Mouse (Mus musculus): Measurements from ENCODE around the gene Aptx. TPM values are rescaled to one million over a fixed set of nuclear protein-coding genes. Genes with fewer than 3 reads are reported as not detected.

Aptx gene
- polyA plus RNA-seq, 1 experiment from 2014 or later = 57.9 TPM

GRCm38 (mm10) chr4:40701796-40702195, 1.2 kb downstream of the Aptx start:
- peaks cover 6% of the 10 kb centered on the region; the same call in 1 of the 2 replicates for H3K36me3 ChIP-seq
- no peaks in the 10 kb centered on the region for H3K27me3 ChIP-seq (replicated peaks)
- ATAC-seq (ENCODE audit: low FRiP score, low read depth) = no peak
- H3K4me2 ChIP-seq (replicated peaks) = peak overlapping the region; percentile 79
- 85% methylated on average over 3 of the region's 3 CpGs for WGBS
- peaks cover 21% of the 10 kb centered on the region for H3K4me1 ChIP-seq
- no peak overlapping the region for H3K27ac ChIP-seq
- H3K9me3 ChIP-seq = no peaks in the 10 kb centered on the region
- H3K9ac ChIP-seq = no peak overlapping the region; the same call in 1 of the 2 replicates
- peak overlapping the region; percentile 63 for H3K4me3 ChIP-seq

DNA sequence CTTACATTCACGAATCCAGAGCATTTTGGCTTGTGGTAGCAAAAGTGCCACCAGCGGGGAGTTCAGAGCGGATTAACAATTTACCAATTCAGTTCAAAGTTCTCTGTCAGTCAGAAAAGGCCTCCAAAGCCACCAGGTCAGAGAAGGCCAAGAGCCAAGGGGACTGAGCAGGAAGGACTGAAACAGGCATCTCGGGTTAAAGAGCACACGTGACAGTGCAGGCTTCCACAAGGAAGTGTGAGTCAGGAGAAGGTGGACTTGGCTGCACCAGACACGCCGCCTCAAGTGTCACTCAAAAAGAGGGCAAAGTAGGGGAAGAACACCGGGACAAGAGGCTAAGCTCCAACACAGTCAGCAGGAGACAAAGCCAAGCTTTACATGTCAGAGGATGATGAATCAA, 2.8 kb downstream of the Aptx start:
- Histone ChIP-seq H3K9ac (no peak overlapping the region), H3K27ac (no peak overlapping the region), H3K4me2 (replicated peaks) (no peak overlapping the region), H3K4me1 (peaks cover 21% of the 10 kb centered on the region), H3K36me3 (peaks cover 19% of the 10 kb centered on the region), H3K27me3 (replicated peaks) (no peaks in the 10 kb centered on the region), H3K9me3 (no peaks in the 10 kb centered on the region), H3K4me3 (no peak overlapping the region)
- ATAC-seq (ENCODE audit: low FRiP score, low read depth) = no peak
- WGBS = 87% methylated on average over 8 of the region's 8 CpGs

GRCm38 (mm10) chr4:40697059-40697458, 5.9 kb downstream of the Aptx start:
- no peaks in the 10 kb centered on the region for H3K27me3 ChIP-seq (replicated peaks)
- peaks cover 10% of the 10 kb centered on the region for H3K4me1 ChIP-seq
- H3K4me3 ChIP-seq = no peak overlapping the region
- H3K9me3 ChIP-seq = no peaks in the 10 kb centered on the region
- WGBS = 83% methylated on average over 7 of the region's 7 CpGs
- H3K9ac ChIP-seq = no peak overlapping the region
- no peak for ATAC-seq (ENCODE audit: low FRiP score, low read depth)
- H3K4me2 ChIP-seq (replicated peaks) = no peak overlapping the region
- H3K36me3 ChIP-seq = peaks cover 46% of the 10 kb centered on the region
- no peak overlapping the region for H3K27ac ChIP-seq

- Histone ChIP-seq H3K36me3 (peaks cover 72% of the 10 kb centered on the region), H3K27me3 (replicated peaks) (no peaks in the 10 kb centered on the region)
- 88% methylated on average over 11 of the region's 11 CpGs for WGBS
Observed at GRCm38 (mm10) chr4:40691100-40691499, 11.9 kb downstream of the Aptx start.

GRCm38 (mm10) chr4:40683306-40683705, 19.7 kb downstream of the Aptx start:
- 93% methylated on average over 2 of the region's 2 CpGs for WGBS
- H3K36me3 ChIP-seq = peaks cover 21% of the 10 kb centered on the region
- no peaks in the 10 kb centered on the region for H3K27me3 ChIP-seq (replicated peaks)
- no peak overlapping the region for H3K27ac ChIP-seq
- no peak overlapping the region for H3K9ac ChIP-seq
- H3K9me3 ChIP-seq = no peaks in the 10 kb centered on the region
- no peak overlapping the region for H3K4me3 ChIP-seq
- no peak for ATAC-seq (ENCODE audit: low FRiP score, low read depth)
- H3K4me1 ChIP-seq = no peaks in the 10 kb centered on the region
- H3K4me2 ChIP-seq (replicated peaks) = no peak overlapping the region

More at GRCm38 (mm10) chr4:40691100-40691499, 11.9 kb downstream of the Aptx start:
- H3K9me3 ChIP-seq = no peaks in the 10 kb centered on the region
- H3K4me1 ChIP-seq = no peaks in the 10 kb centered on the region
- no peak overlapping the region for H3K4me2 ChIP-seq (replicated peaks)
- no peak overlapping the region for H3K9ac ChIP-seq
- no peak overlapping the region for H3K4me3 ChIP-seq
- no peak overlapping the region for H3K27ac ChIP-seq
- ATAC-seq (ENCODE audit: low FRiP score, low read depth) = no peak

GRCm38 (mm10) chr4:40682359-40682758, 20.6 kb downstream of the Aptx start:
- ATAC-seq (ENCODE audit: low FRiP score, low read depth) = 0 out of 2 replicates have a peak, but pooled peaks have one; percentile 3

GRCm38 (mm10) chr4:40681908-40682307, 21.1 kb downstream of the Aptx start:
- H3K9ac ChIP-seq = no peak overlapping the region
- H3K4me1 ChIP-seq = no peaks in the 10 kb centered on the region
- no peaks in the 10 kb centered on the region for H3K27me3 ChIP-seq (replicated peaks)
- H3K4me2 ChIP-seq (replicated peaks) = no peak overlapping the region
- WGBS = 24% methylated on average over 3 of the region's 3 CpGs
- no peaks in the 10 kb centered on the region for H3K9me3 ChIP-seq
- ATAC-seq (ENCODE audit: low FRiP score, low read depth) = peak; percentile 19; the same call in 1 of the 2 replicates
- peaks cover 12% of the 10 kb centered on the region for H3K36me3 ChIP-seq
- H3K4me3 ChIP-seq = no peak overlapping the region
- H3K27ac ChIP-seq = no peak overlapping the region

More at GRCm38 (mm10) chr4:40682359-40682758, 20.6 kb downstream of the Aptx start:
- H3K4me3 ChIP-seq = no peak overlapping the region
- H3K4me2 ChIP-seq (replicated peaks) = no peak overlapping the region
- H3K9ac ChIP-seq = no peak overlapping the region
- H3K27me3 ChIP-seq (replicated peaks) = no peaks in the 10 kb centered on the region
- H3K36me3 ChIP-seq = peaks cover 15% of the 10 kb centered on the region
- no peaks in the 10 kb centered on the region for H3K4me1 ChIP-seq
- no peak overlapping the region for H3K27ac ChIP-seq
- H3K9me3 ChIP-seq = no peaks in the 10 kb centered on the region
- WGBS = 89% methylated on average over 5 of the region's 5 CpGs

GRCm38 (mm10) chr4:40680250-40680860, 22.6 kb downstream of the Aptx start:
- WGBS = 49% methylated on average over 5 of the region's 5 CpGs
- Histone ChIP-seq H3K9ac (no peak overlapping the region), H3K27me3 (replicated peaks) (no peaks in the 10 kb centered on the region), H3K4me1 (peaks cover 6% of the 10 kb centered on the region), H3K27ac (no peak overlapping the region), H3K4me2 (replicated peaks) (no peak overlapping the region), H3K4me3 (no peak overlapping the region), H3K36me3 (no peaks in the 10 kb centered on the region), H3K9me3 (no peaks in the 10 kb centered on the region)
- no peak for ATAC-seq (ENCODE audit: low FRiP score, low read depth)

GRCm38 (mm10) chr4:40677132-40677531, 25.9 kb downstream of the Aptx start:
- no peak overlapping the region for H3K4me2 ChIP-seq (replicated peaks)
- ATAC-seq (ENCODE audit: low FRiP score, low read depth) = no peak
- 50% methylated on average over 5 of the region's 5 CpGs for WGBS

GRCm38 (mm10) chr4:40676338-40676737, 26.7 kb downstream of the Aptx start:
- no peaks in the 10 kb centered on the region for H3K9me3 ChIP-seq
- no peaks in the 10 kb centered on the region for H3K36me3 ChIP-seq
- ATAC-seq (ENCODE audit: low FRiP score, low read depth) = 0 out of 2 replicates have a peak, but pooled peaks have one; percentile 8
- H3K4me2 ChIP-seq (replicated peaks) = peak overlapping the region; percentile 32
- no peak overlapping the region for H3K27ac ChIP-seq
- no peak overlapping the region for H3K4me3 ChIP-seq
- 19% methylated on average over 14 of the region's 14 CpGs for WGBS
- H3K4me1 ChIP-seq = peaks cover 6% of the 10 kb centered on the region
- no peaks in the 10 kb centered on the region for H3K27me3 ChIP-seq (replicated peaks)
- H3K9ac ChIP-seq = no peak overlapping the region

More at GRCm38 (mm10) chr4:40677132-40677531, 25.9 kb downstream of the Aptx start:
- H3K36me3 ChIP-seq = no peaks in the 10 kb centered on the region
- no peak overlapping the region for H3K4me3 ChIP-seq
- no peaks in the 10 kb centered on the region for H3K9me3 ChIP-seq
- H3K9ac ChIP-seq = no peak overlapping the region
- no peak overlapping the region for H3K27ac ChIP-seq
- H3K4me1 ChIP-seq = peaks cover 6% of the 10 kb centered on the region
- H3K27me3 ChIP-seq (replicated peaks) = no peaks in the 10 kb centered on the region

GRCm38 (mm10) chr4:40673526-40673925, 29.5 kb downstream of the Aptx start:
- peaks cover 6% of the 10 kb centered on the region for H3K4me1 ChIP-seq
- no peak overlapping the region for H3K4me2 ChIP-seq (replicated peaks)
- H3K9me3 ChIP-seq = no peaks in the 10 kb centered on the region
- H3K4me3 ChIP-seq = no peak overlapping the region
- no peaks in the 10 kb centered on the region for H3K36me3 ChIP-seq
- no peak overlapping the region for H3K27ac ChIP-seq
- H3K27me3 ChIP-seq (replicated peaks) = no peaks in the 10 kb centered on the region
- 98% methylated on average over 5 of the region's 5 CpGs for WGBS
- H3K9ac ChIP-seq = no peak overlapping the region
- no peak for ATAC-seq (ENCODE audit: low FRiP score, low read depth)

DNA sequence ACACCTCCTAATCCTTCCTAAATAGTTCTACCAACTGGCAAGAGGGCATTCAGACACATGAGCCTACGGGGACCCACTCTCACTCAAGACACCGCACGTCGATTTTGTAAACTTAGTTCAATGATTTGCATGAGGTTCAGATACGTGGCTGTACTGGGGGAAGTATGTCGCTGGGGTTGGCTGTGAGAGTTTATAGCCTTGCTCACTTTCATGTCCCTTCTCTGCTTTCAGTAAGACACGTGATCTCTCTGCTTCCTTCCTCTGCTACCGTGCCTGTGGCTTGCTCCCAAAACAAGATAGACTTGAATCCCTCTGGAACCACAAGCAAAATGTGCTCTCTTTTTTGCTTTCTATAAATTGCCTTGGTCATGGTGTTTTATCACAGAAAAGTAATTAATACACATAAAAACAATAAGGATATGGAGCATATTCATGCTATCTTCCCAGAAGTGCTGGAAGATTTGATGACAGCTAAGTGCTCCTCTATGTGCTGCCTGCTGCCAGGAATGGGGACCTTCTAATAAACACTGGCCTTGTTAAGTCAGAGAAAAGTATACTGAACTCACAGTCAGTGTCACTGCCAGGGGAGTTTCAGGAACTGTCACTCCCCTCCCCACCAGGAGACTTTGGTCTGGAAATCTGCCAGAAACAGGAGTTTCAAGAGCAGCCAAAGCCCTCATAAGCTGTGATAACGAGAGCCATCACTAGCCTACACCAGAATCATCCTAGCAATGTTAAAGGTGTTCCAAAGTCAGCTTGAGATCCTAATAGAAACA, 36.6 kb downstream of the Aptx start:
- H3K4me2 ChIP-seq (replicated peaks) = no peak overlapping the region
- no peaks in the 10 kb centered on the region for H3K4me1 ChIP-seq
- no peak overlapping the region for H3K27ac ChIP-seq
- no peak overlapping the region for H3K4me3 ChIP-seq
- no peaks in the 10 kb centered on the region for H3K27me3 ChIP-seq (replicated peaks)
- ATAC-seq (ENCODE audit: low FRiP score, low read depth) = no peak
- no peaks in the 10 kb centered on the region for H3K9me3 ChIP-seq
- no peak overlapping the region for H3K9ac ChIP-seq
- H3K36me3 ChIP-seq = no peaks in the 10 kb centered on the region
- 91% methylated on average over 9 of the region's 9 CpGs for WGBS

Measured in neural tube, embryonic 12.5 days (tissue).